ENCODE assay signal across 9 mouse cellular contexts in the genomic region with DNA sequence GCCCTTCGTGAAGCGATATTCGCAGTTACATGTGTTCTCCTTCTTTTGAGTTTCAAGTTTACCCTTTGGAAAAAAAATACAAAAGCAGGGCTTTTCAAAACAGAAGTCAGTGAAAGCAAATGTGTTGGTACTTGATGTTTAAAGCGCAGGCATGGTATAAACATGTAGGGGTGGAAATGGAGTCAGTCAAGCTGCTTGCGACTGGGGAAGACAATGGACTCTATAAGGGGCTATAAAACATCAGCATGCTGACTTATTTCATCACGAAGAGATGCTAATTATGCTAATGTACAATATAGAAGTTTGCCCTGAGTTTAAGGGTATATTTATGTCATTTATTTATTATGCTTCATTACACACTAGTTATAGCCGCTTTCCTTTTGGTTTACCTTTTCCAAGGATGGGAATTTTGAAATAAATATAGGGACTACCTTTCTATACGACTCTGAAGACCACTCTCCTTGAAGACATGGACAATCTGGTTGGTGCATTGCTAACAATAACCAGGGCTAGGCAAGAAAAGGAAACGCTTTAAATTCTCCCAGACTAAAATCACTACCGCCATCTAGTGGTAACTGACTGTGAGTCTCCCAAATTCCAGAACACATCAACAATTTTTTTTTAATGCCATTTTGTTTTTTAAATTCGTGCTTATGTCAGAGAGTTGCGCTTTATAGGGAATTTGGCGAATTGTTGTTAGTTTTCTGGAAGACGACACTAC.
DNase-seq lines count a peak whose midpoint lies in the region; ATAC-seq lines count a peak whose summit lies in the region.
"Had no signal": no experiment of that assay in that cellular context is flagged by ENCODE, and none has a peak within 500 bp of the region (broad histone marks: within the 10 kb centered on the region; RNA-seq: fewer than 3 reads in every experiment).

No protein-coding gene starts in this region.

- H3K9ac ChIP-seq in heart, embryonic 13.5 days: no peak overlapping the region
- no peak overlapping the region for H3K9ac ChIP-seq in forebrain, embryonic 14.5 days (ENCODE audit: low read length)
- H3K9ac ChIP-seq: midbrain, embryonic 12.5 days had no signal

- no peaks in the 10 kb centered on the region for H3K9me3 ChIP-seq in heart, embryonic 13.5 days
- no peaks in the 10 kb centered on the region for H3K9me3 ChIP-seq in forebrain, embryonic 14.5 days (replicated peaks; ENCODE audit: control insufficient read depth, low read length)
- H3K9me3 ChIP-seq: midbrain, embryonic 12.5 days had no signal

- H3K4me1 ChIP-seq in heart, embryonic 13.5 days: no peaks in the 10 kb centered on the region
- H3K4me1 ChIP-seq in forebrain, embryonic 14.5 days (ENCODE audit: control insufficient read depth, insufficient read depth, low read length): peaks cover 5% of the 10 kb centered on the region; the same call in 1 of the 2 replicates
- H3K4me1 ChIP-seq: midbrain, embryonic 12.5 days had no signal

- H3K27ac ChIP-seq in heart, embryonic 13.5 days (replicated peaks): no peak overlapping the region
- 0 out of 2 replicates have a peak overlapping the region, but pooled peaks have one; percentile 5 for H3K27ac ChIP-seq in forebrain, embryonic 14.5 days (ENCODE audit: low read depth, low read length)
- H3K27ac ChIP-seq: midbrain, embryonic 12.5 days had no signal

- no peak for DNase-seq in heart, postnatal 4 days
- peak; percentile 55 for DNase-seq in right cerebral cortex, postnatal 10 days (ENCODE audit: low spot score in 2 of 2)
- DNase-seq in right cerebral cortex, postnatal 4 days: no peak
- peak; percentile 91 for DNase-seq in forebrain, embryonic 14.5 days (ENCODE audit: low spot score)
- peak; percentile 16 for DNase-seq in retina, adult 2 months (ENCODE audit: low read depth, low spot score)
- DNase-seq in thymus, postnatal 4 days: no peak
- no peak for DNase-seq in right cerebral cortex, postnatal 14 days

- 46% methylated on average over 14 of the region's 14 CpGs for WGBS in heart, embryonic 13.5 days
- WGBS in forebrain, embryonic 14.5 days: 48% methylated on average over 14 of the region's 14 CpGs

- no peaks in the 10 kb centered on the region for H3K36me3 ChIP-seq in heart, embryonic 13.5 days
- H3K36me3 ChIP-seq in forebrain, embryonic 14.5 days (ENCODE audit: control insufficient read depth, insufficient read depth, low read length): no peaks in the 10 kb centered on the region
- H3K36me3 ChIP-seq: midbrain, embryonic 12.5 days had no signal

- H3K4me3 ChIP-seq in heart, embryonic 13.5 days: no peak overlapping the region
- no peak overlapping the region for H3K4me3 ChIP-seq in forebrain, embryonic 14.5 days (ENCODE audit: low read depth, low read length)
- H3K4me3 ChIP-seq: midbrain, embryonic 12.5 days had no signal

- H3K27me3 ChIP-seq in heart, embryonic 13.5 days (replicated peaks): no peaks in the 10 kb centered on the region
- H3K27me3 ChIP-seq in forebrain, embryonic 14.5 days (replicated peaks; ENCODE audit: control insufficient read depth, insufficient read depth, low read length): no peaks in the 10 kb centered on the region
- H3K27me3 ChIP-seq: midbrain, embryonic 12.5 days had no signal

- no peak for ATAC-seq in heart, embryonic 13.5 days (ENCODE audit: extremely low read depth, insufficient number of reproducible peaks, low FRiP score, low TSS enrichment)
- peak; percentile 71 for ATAC-seq in forebrain, embryonic 14.5 days

- peak overlapping the region; percentile 50 for H3K4me2 ChIP-seq in heart, embryonic 13.5 days
- no peak overlapping the region for H3K4me2 ChIP-seq in forebrain, embryonic 14.5 days (ENCODE audit: low read length)
- H3K4me2 ChIP-seq: midbrain, embryonic 12.5 days had no signal

Comparison
In these comparisons a context has a peak if more than half of its experiments do, and no peak if none do; other contexts are left out.
1. DNase-seq: peak in right cerebral cortex, postnatal 10 days (2 of 2), forebrain, embryonic 14.5 days (single experiment) and retina, adult 2 months (single experiment); none in heart, postnatal 4 days (single experiment), right cerebral cortex, postnatal 4 days (single experiment), thymus, postnatal 4 days (single experiment) and right cerebral cortex, postnatal 14 days (single experiment).